Mouse (Mus musculus) CH12.LX (cell line): ENCODE results near the gene Rel. TPM values are rescaled to one million over a fixed set of nuclear protein-coding genes. Genes with fewer than 3 reads are reported as not detected.

Source experiments
- DNase-seq: peaks from one replicate; pipeline ENCODE4 v3.0.0-alpha.2; 2013; ENCODE audit errors: extremely low read depth
- H3K27ac ChIP-seq: 2 replicates; pipeline ENCODE4 v1.5.1; 2012; ENCODE audit warnings: low read depth, mild to moderate bottlenecking, control low read depth, moderate library complexity; ENCODE audit not compliant: insufficient read depth
- H3K27me3 ChIP-seq: replicated peaks from 2 replicates; pipeline ENCODE3; 2012; ENCODE audit warnings: inconsistent platforms
- H3K36me3 ChIP-seq, 2 experiments: replicated peaks in 1 of 2; 2 replicates each; pipeline versions ENCODE3 to v1.6.1; 2012; ENCODE audit warnings: inconsistent platforms in 1 of 2, low read length in 1 of 2, mild to moderate bottlenecking in 1 of 2, mixed read lengths in 1 of 2, moderate library complexity in 1 of 2; ENCODE audit not compliant: control insufficient read depth in 1 of 2, insufficient read depth in 1 of 2
- H3K4me1 ChIP-seq, 2 experiments: 2 replicates each; pipeline ENCODE4 v1.6.1; 2012; ENCODE audit warnings: inconsistent platforms in 1 of 2, moderate library complexity in 1 of 2; ENCODE audit not compliant: insufficient read depth in 2 of 2, control insufficient read depth in 1 of 2
- H3K4me2 ChIP-seq: 2 replicates; pipeline ENCODE4 v1.6.1; 2012; ENCODE audit warnings: low read depth, mild to moderate bottlenecking, control low read depth; ENCODE audit not compliant: poor library complexity, insufficient read depth, severe bottlenecking
- H3K4me3 ChIP-seq, 3 experiments: fragments of 150-350 bp in 1 of 3; sonication (generic) in 1 of 3; replicated peaks in 1 of 3; 2 replicates each; pipeline versions ENCODE3 to v1.5.1; 2011 to 2012; ENCODE audit warnings: low read depth in 2 of 3, low read length in 2 of 3, mild to moderate bottlenecking in 2 of 3, moderate library complexity in 2 of 3, control low read depth in 1 of 3, improper control_type of control experiment in 1 of 3, inconsistent platforms in 1 of 3, mixed read lengths in 1 of 3; ENCODE audit not compliant: poor library complexity in 1 of 3
- H3K79me2 ChIP-seq: replicated peaks from 2 replicates; pipeline ENCODE4 v1.6.1; 2012; ENCODE audit warnings: mild to moderate bottlenecking, moderate library complexity; ENCODE audit not compliant: control insufficient read depth, poor library complexity, insufficient read depth, severe bottlenecking; ENCODE audit errors: extremely low read depth
- H3K9ac ChIP-seq: 2 replicates; pipeline ENCODE4 v1.6.1; 2012; ENCODE audit warnings: low read depth, mild to moderate bottlenecking, control low read depth, moderate library complexity; ENCODE audit not compliant: insufficient read depth
- H3K9me3 ChIP-seq: replicated peaks from 2 replicates; pipeline ENCODE3; 2012; ENCODE audit warnings: low read length, inconsistent platforms, mixed read lengths
- BHLHE40 ChIP-seq: IDR thresholded peaks from 2 replicates; pipeline ENCODE4 v1.6.1; 2011; ENCODE audit warnings: mild to moderate bottlenecking, low read depth, low read length, improper control_type of control experiment
- CHD1 ChIP-seq: IDR thresholded peaks from 2 replicates; pipeline ENCODE4 v1.6.1; 2012; ENCODE audit warnings: low read depth, low read length, improper control_type of control experiment, inconsistent platforms
- ETS1 ChIP-seq: conservative IDR thresholded peaks from 2 replicates; pipeline ENCODE4 v1.6.1; 2012; ENCODE audit warnings: low read depth, mild to moderate bottlenecking, inconsistent platforms, low read length, improper control_type of control experiment, moderate library complexity
- IRF4 ChIP-seq: IDR thresholded peaks from 2 replicates; pipeline ENCODE4 v1.6.1; 2014; ENCODE audit warnings: low read depth, mild to moderate bottlenecking, inconsistent platforms, low read length, improper control_type of control experiment
- MAX ChIP-seq: IDR thresholded peaks from 2 replicates; pipeline ENCODE4 v1.6.1; 2011; ENCODE audit warnings: low read length, improper control_type of control experiment
- MAZ ChIP-seq: IDR thresholded peaks from 2 replicates; pipeline ENCODE4 v1.6.1; 2012; ENCODE audit warnings: low read depth, mild to moderate bottlenecking, inconsistent platforms, low read length, improper control_type of control experiment, moderate library complexity
- MYC ChIP-seq: IDR thresholded peaks from 2 replicates; pipeline ENCODE4 v1.6.1; 2011; ENCODE audit warnings: low read depth, mild to moderate bottlenecking, improper control_type of control experiment, low read length
- NELFE ChIP-seq: IDR thresholded peaks from 2 replicates; pipeline ENCODE4 v1.6.1; 2011; ENCODE audit warnings: low read depth, low read length, improper control_type of control experiment
- POLR2A ChIP-seq: IDR thresholded peaks from 2 replicates; pipeline ENCODE4 v1.6.1; 2011; ENCODE audit warnings: low read depth, mild to moderate bottlenecking, improper control_type of control experiment, low read length
- POLR2AphosphoS2 ChIP-seq: IDR thresholded peaks from 2 replicates; pipeline ENCODE4 v1.6.1; 2011; ENCODE audit warnings: low read depth, low read length, improper control_type of control experiment
- RAD21 ChIP-seq: IDR thresholded peaks from 2 replicates; pipeline ENCODE4 v1.6.1; 2011; ENCODE audit warnings: low read depth, mild to moderate bottlenecking, low read length, improper control_type of control experiment, moderate library complexity
- SIN3A ChIP-seq: IDR thresholded peaks from 2 replicates; pipeline ENCODE4 v1.6.1; 2012; ENCODE audit warnings: low read length, improper control_type of control experiment, inconsistent platforms
- UBTF ChIP-seq: IDR thresholded peaks from 2 replicates; pipeline ENCODE4 v1.6.1; 2012; ENCODE audit warnings: low read depth, mild to moderate bottlenecking, inconsistent platforms, low read length, improper control_type of control experiment, moderate library complexity
- USF1 ChIP-seq: IDR thresholded peaks from 2 replicates; pipeline ENCODE4 v1.6.1; 2014; ENCODE audit warnings: low read depth, mild to moderate bottlenecking, inconsistent platforms, low read length, improper control_type of control experiment
- USF2 ChIP-seq: conservative IDR thresholded peaks from 2 replicates; pipeline ENCODE4 v1.6.1; 2011; ENCODE audit warnings: low read depth, low read length, improper control_type of control experiment
- ZKSCAN1 ChIP-seq: IDR thresholded peaks from 2 replicates; pipeline ENCODE4 v1.6.1; 2012; ENCODE audit warnings: low read depth, inconsistent platforms, low read length, improper control_type of control experiment, borderline replicate concordance
- dilution Hi-C: fragments of 300-500 bp; cut with MboI; formaldehyde crosslinking; loops from 2 replicates; pipeline ENCODE4 v1.14.3; 2020; ENCODE audit warnings: low sequenced_read_pairs; ENCODE audit not compliant: extremely low pct_unique_long_range_greater_than_20kb, extremely low pct_ligation_motif_present
- in situ Hi-C: fragments of 300-500 bp; cut with MboI; formaldehyde crosslinking; loops from 3 replicates; pipeline ENCODE4 v1.14.3; 2019; ENCODE audit warnings: low sequenced_read_pairs, low pct_ligation_motif_present, low pct_unique_long_range_greater_than_20kb, mixed read lengths
- polyA plus RNA-seq: library from polyadenylated mRNA; unstranded; fragments of >175 nt; gene quantifications from 2 replicates; pipeline ENCODE4 v1.2.1, GENCODE M21; 2012; ENCODE audit warnings: low read depth; ENCODE audit not compliant: insufficient read length
- total RNA-seq, 2 experiments: library from RNA; depleted of rRNA; stranded (reverse); fragments of 300-350 nt in 1 of 2; fragments of >200 nt in 1 of 2; gene quantifications; 2 replicates each; pipeline ENCODE4 v1.2.3; 2012 to 2014

Gene Rel
- total and polyA plus RNA-seq, 3 experiments: 26.2 to 38.1 (median 28.4) TPM

- no peak for TF ChIP-seq ZKSCAN1
- no peak; the same call in 1 of the 2 replicates for TF ChIP-seq ETS1
Observed at GRCm38 (mm10) chr11:23772471-23772870, 1.7 kb upstream of the Rel start (continued).

GRCm38 (mm10) chr11:23771507-23772097 lies 832 bp upstream of the Rel start:
- Histone ChIP-seq H3K9ac (peak overlapping the region; percentile 41), H3K9me3 (peaks cover 10% of the 10 kb centered on the region), H3K4me2 (peak overlapping the region; percentile 39), H3K4me3 (peak overlapping the region; percentile 36 to 86 (median 61)), H3K27ac (peak overlapping the region; percentile 97), H3K36me3 (peaks cover 0 to 3% of the 10 kb centered on the region in 2 experiments), H3K79me2 (peaks cover 21% of the 10 kb centered on the region), H3K27me3 (no peaks in the 10 kb centered on the region), H3K4me1 (peaks cover 2 to 28% of the 10 kb centered on the region in 2 experiments; a peak in 2 of 4 replicates)
- TF ChIP-seq NELFE (no peak), MYC (peak; percentile 50), BHLHE40 (peak; percentile 48), UBTF (no peak), RAD21 (no peak), MAZ (peak; percentile 11; the same call in 1 of the 2 replicates), USF2 (0 out of 2 replicates have a peak, but pooled peaks have one; percentile 14), POLR2A (peak; percentile 54), SIN3A (0 out of 2 replicates have a peak, but pooled peaks have one; percentile 20), IRF4 (peak; percentile 54; the same call in 1 of the 2 replicates), MAX (peak; percentile 7; the same call in 1 of the 2 replicates), POLR2AphosphoS2 (no peak), CHD1 (peak; percentile 76; the same call in 1 of the 2 replicates)
- dilution Hi-C loops: no loop called here
- DNase-seq: no peak
- in situ Hi-C loops: no loop called here

- dilution Hi-C loops (no loop called here), in situ Hi-C loops (no loop called here)
Observed at GRCm38 (mm10) chr11:23770510-23770759, 335 bp downstream of the Rel start.

More at GRCm38 (mm10) chr11:23770510-23770759, 335 bp downstream of the Rel start:
- Histone ChIP-seq H3K4me3 (peak overlapping the region; percentile 82 to 86 (median 86)), H3K4me1 (peaks cover 2 to 34% of the 10 kb centered on the region in 2 experiments; a peak in 2 of 4 replicates), H3K36me3 (peaks cover 0 to 3% of the 10 kb centered on the region in 2 experiments), H3K79me2 (peaks cover 26% of the 10 kb centered on the region), H3K4me2 (0 out of 2 replicates have a peak overlapping the region, but pooled peaks have one; percentile 19), H3K9me3 (peaks cover 10% of the 10 kb centered on the region), H3K9ac (peak overlapping the region; percentile 98), H3K27me3 (no peaks in the 10 kb centered on the region), H3K27ac (peak overlapping the region; percentile 97)
- DNase-seq: no peak
- peak; percentile 1 for TF ChIP-seq CHD1
- no peak for TF ChIP-seq USF1
